Mouse (Mus musculus) midbrain, embryonic 11.5 days (tissue): ENCODE measurements at regions not wholly inside any gene's neighbourhood (a gene's known extent, or its start where the extent isn't known, plus 50 kb on each side); places are given as distances from the start of the nearest gene placed in this dataset.
A peak's percentile ranks its signal among the peaks of the same experiment; 100 is the strongest.

Experiments
- ATAC-seq: fragments of 200-750 bp; cut with Nextera tagmentation; 2 replicates; pipeline ENCODE4 v1.8.0; 2017; ENCODE audit warnings: moderate TSS enrichment, moderate library complexity; ENCODE audit not compliant: low FRiP score
- DNase-seq: peaks from one replicate; pipeline ENCODE4 v3.0.0; 2015; ENCODE audit warnings: low spot score; ENCODE audit errors: missing footprints
- H3K27ac ChIP-seq: fragments of 300-500 bp; sonication (generic); 2 replicates; pipeline ENCODE4 v1.5.1; 2014; ENCODE audit warnings: low read depth, low read length
- H3K27me3 ChIP-seq: fragments of 300-500 bp; sonication (generic); 2 replicates; pipeline ENCODE4 v1.6.1; 2014; ENCODE audit warnings: mild to moderate bottlenecking, low read length, moderate library complexity, mixed read lengths; ENCODE audit not compliant: control insufficient read depth, insufficient read depth
- H3K36me3 ChIP-seq: fragments of 300-500 bp; sonication (generic); 2 replicates; pipeline ENCODE4 v1.6.1; 2014; ENCODE audit warnings: mild to moderate bottlenecking, low read length, moderate library complexity, mixed read lengths; ENCODE audit not compliant: control insufficient read depth, insufficient read depth
- H3K4me1 ChIP-seq: fragments of 300-500 bp; sonication (generic); 2 replicates; pipeline ENCODE4 v1.6.1; 2014; ENCODE audit warnings: low read length; ENCODE audit not compliant: control insufficient read depth, insufficient read depth
- H3K4me2 ChIP-seq: fragments of 300-500 bp; sonication (generic); 2 replicates; pipeline ENCODE4 v1.6.1; 2014; ENCODE audit warnings: mild to moderate bottlenecking, moderate library complexity
- H3K4me3 ChIP-seq: fragments of 300-500 bp; sonication (generic); 2 replicates; pipeline ENCODE4 v1.5.1; 2014; ENCODE audit warnings: low read depth, low read length
- H3K9ac ChIP-seq: fragments of 300-500 bp; sonication (generic); 2 replicates; pipeline ENCODE4 v1.6.1; 2014; ENCODE audit warnings: low read length
- H3K9me3 ChIP-seq: fragments of 300-500 bp; sonication (generic); 2 replicates; pipeline ENCODE4 v1.6.1; 2016; ENCODE audit warnings: low read length; ENCODE audit not compliant: control insufficient read depth
- WGBS: fragments of 180-500 bp; shearing (Covaris S2); extraction: QIAGEN DNeasy Blood & Tissue Kit; methylation state at CpG from one replicate; pipeline ENCODE4 v1.1.7; 2014; 5-methylcytosine and 5-hydroxymethylcytosine counted together

GRCm38 (mm10) chr11:41728839-41729238 is 271.8 kb downstream of the Gabrg2 start:
- H3K27me3 ChIP-seq: no peaks in the 10 kb centered on the region
- H3K9me3 ChIP-seq: no peaks in the 10 kb centered on the region
- no peak overlapping the region for H3K27ac ChIP-seq
- H3K9ac ChIP-seq: no peak overlapping the region
- 99% methylated on average over 2 of the region's 2 CpGs for WGBS
- ATAC-seq (no peak), DNase-seq (no peak)
- no peak overlapping the region for H3K4me3 ChIP-seq
- no peaks in the 10 kb centered on the region for H3K36me3 ChIP-seq
- no peaks in the 10 kb centered on the region for H3K4me1 ChIP-seq
- H3K4me2 ChIP-seq: no peak overlapping the region

GRCm38 (mm10) chr11:41716616-41717015 is 284.0 kb downstream of the Gabrg2 start:
- ATAC-seq: no peak
- Histone ChIP-seq H3K36me3 (no peaks in the 10 kb centered on the region), H3K4me3 (no peak overlapping the region), H3K27ac (no peak overlapping the region), H3K4me1 (no peaks in the 10 kb centered on the region), H3K9ac (no peak overlapping the region), H3K27me3 (no peaks in the 10 kb centered on the region), H3K4me2 (no peak overlapping the region), H3K9me3 (no peaks in the 10 kb centered on the region)
- WGBS: 95% methylated on average over 1 of the region's 1 CpGs
- DNase-seq: no peak

- Histone ChIP-seq H3K27me3 (no peaks in the 10 kb centered on the region), H3K9me3 (no peaks in the 10 kb centered on the region), H3K4me1 (no peaks in the 10 kb centered on the region), H3K27ac (no peak overlapping the region), H3K36me3 (no peaks in the 10 kb centered on the region), H3K4me2 (no peak overlapping the region), H3K4me3 (no peak overlapping the region), H3K9ac (no peak overlapping the region)
- ATAC-seq: no peak
- 68% methylated on average over 3 of the region's 3 CpGs for WGBS
- DNase-seq: peak; percentile 71
Observed at GRCm38 (mm10) chr11:41690682-41691081, 310.0 kb downstream of the Gabrg2 start.

GRCm38 (mm10) chr11:41682991-41683390 is 317.7 kb downstream of the Gabrg2 start:
- Histone ChIP-seq H3K36me3 (no peaks in the 10 kb centered on the region), H3K4me2 (no peak overlapping the region), H3K4me3 (no peak overlapping the region), H3K9ac (no peak overlapping the region), H3K9me3 (no peaks in the 10 kb centered on the region), H3K27me3 (no peaks in the 10 kb centered on the region), H3K4me1 (no peaks in the 10 kb centered on the region), H3K27ac (no peak overlapping the region)
- peak; percentile 75 for DNase-seq
- ATAC-seq: peak; percentile 67; the same call in 1 of the 2 replicates
- WGBS: 18% methylated on average over 1 of the region's 1 CpGs

- Histone ChIP-seq H3K4me2 (no peak overlapping the region), H3K27ac (no peak overlapping the region), H3K36me3 (no peaks in the 10 kb centered on the region), H3K27me3 (no peaks in the 10 kb centered on the region), H3K4me3 (no peak overlapping the region), H3K9ac (no peak overlapping the region), H3K9me3 (no peaks in the 10 kb centered on the region), H3K4me1 (no peaks in the 10 kb centered on the region)
- DNase-seq (no peak), ATAC-seq (no peak)
- WGBS: 82% methylated on average over 1 of the region's 1 CpGs
Observed at GRCm38 (mm10) chr11:41652566-41652965, 348.1 kb downstream of the Gabrg2 start.

GRCm38 (mm10) chr11:41645502-41645891 is 355.2 kb downstream of the Gabrg2 start:
- DNase-seq: peak; percentile 84
- ATAC-seq: peak; percentile 29; the same call in 1 of the 2 replicates
- H3K27ac ChIP-seq: peak overlapping the region; percentile 41; the same call in 1 of the 2 replicates
- no peak overlapping the region for H3K9ac ChIP-seq
- no peaks in the 10 kb centered on the region for H3K9me3 ChIP-seq
- H3K36me3 ChIP-seq: no peaks in the 10 kb centered on the region
- H3K4me2 ChIP-seq: no peak overlapping the region
- 36% methylated on average over 4 of the region's 4 CpGs for WGBS
- no peak overlapping the region for H3K4me3 ChIP-seq
- H3K27me3 ChIP-seq: no peaks in the 10 kb centered on the region
- 0 out of 2 replicates have a peak, but pooled peaks cover 4% of the 10 kb centered on the region for H3K4me1 ChIP-seq

GRCm38 (mm10) chr11:41644725-41645501 is 355.7 kb downstream of the Gabrg2 start:
- peak; percentile 95 for ATAC-seq
- H3K4me2 ChIP-seq: no peak overlapping the region
- no peaks in the 10 kb centered on the region for H3K9me3 ChIP-seq
- no peaks in the 10 kb centered on the region for H3K36me3 ChIP-seq
- peak overlapping the region; percentile 41; the same call in 1 of the 2 replicates for H3K27ac ChIP-seq
- no peak overlapping the region for H3K9ac ChIP-seq
- DNase-seq: peak; percentile 92
- no peaks in the 10 kb centered on the region for H3K27me3 ChIP-seq
- WGBS: 26% methylated on average over 7 of the region's 7 CpGs
- H3K4me3 ChIP-seq: no peak overlapping the region
- 0 out of 2 replicates have a peak, but pooled peaks cover 4% of the 10 kb centered on the region for H3K4me1 ChIP-seq

- Histone ChIP-seq H3K4me1 (0 out of 2 replicates have a peak, but pooled peaks cover 4% of the 10 kb centered on the region), H3K9me3 (no peaks in the 10 kb centered on the region), H3K27me3 (no peaks in the 10 kb centered on the region), H3K27ac (no peak overlapping the region), H3K36me3 (no peaks in the 10 kb centered on the region), H3K4me2 (no peak overlapping the region), H3K9ac (no peak overlapping the region), H3K4me3 (no peak overlapping the region)
- peak; percentile 89 for DNase-seq
- 42% methylated on average over 3 of the region's 3 CpGs for WGBS
- ATAC-seq: peak; percentile 46
Observed at GRCm38 (mm10) chr11:41644083-41644482, 356.6 kb downstream of the Gabrg2 start.

GRCm38 (mm10) chr11:41599006-41599405 is 401.7 kb downstream of the Gabrg2 start:
- Histone ChIP-seq H3K4me1 (no peaks in the 10 kb centered on the region), H3K27ac (no peak overlapping the region), H3K9me3 (no peaks in the 10 kb centered on the region), H3K27me3 (no peaks in the 10 kb centered on the region), H3K4me3 (no peak overlapping the region), H3K36me3 (no peaks in the 10 kb centered on the region), H3K9ac (no peak overlapping the region), H3K4me2 (no peak overlapping the region)
- DNase-seq (no peak), ATAC-seq (no peak)
- WGBS: 89% methylated on average over 1 of the region's 1 CpGs
